Mouse (Mus musculus) hindbrain, postnatal 0 days (tissue): ENCODE results near the gene Sbp. TPM values are rescaled to one million over a fixed set of nuclear protein-coding genes. Genes with fewer than 3 reads are reported as not detected.
"Not testable (repeated sequence)": the region's sequence is repeated elsewhere in the genome, so short reads cannot be mapped to it uniquely, and the experiment has no call there.

ENCODE experiments used
- ATAC-seq: fragments of 200-750 bp; cut with Nextera tagmentation; 2 replicates; pipeline ENCODE4 v1.8.0; 2017; ENCODE audit warnings: mild to moderate bottlenecking, moderate TSS enrichment, moderate library complexity
- DNase-seq: peaks from one replicate; pipeline ENCODE4 v3.0.0-alpha.2; 2015; ENCODE audit warnings: low spot score
- H3K27ac ChIP-seq: fragments of 300-500 bp; sonication (generic); 2 replicates; pipeline ENCODE4 v1.5.1; 2014; ENCODE audit warnings: mild to moderate bottlenecking
- H3K27me3 ChIP-seq: fragments of 300-500 bp; sonication (generic); 2 replicates; pipeline ENCODE4 v1.6.1; 2014; ENCODE audit warnings: low read length, mixed read lengths; ENCODE audit not compliant: insufficient read depth
- H3K36me3 ChIP-seq: fragments of 300-500 bp; sonication (generic); 2 replicates; pipeline ENCODE4 v1.6.1; 2014; ENCODE audit warnings: low read length, mixed read lengths; ENCODE audit not compliant: insufficient read depth
- H3K4me1 ChIP-seq: fragments of 300-500 bp; sonication (generic); 2 replicates; pipeline ENCODE4 v1.6.1; 2014; ENCODE audit warnings: antibody characterized with exemption, low read length, mixed read lengths; ENCODE audit not compliant: insufficient read depth
- H3K4me2 ChIP-seq: fragments of 300-500 bp; sonication (generic); 2 replicates; pipeline ENCODE4 v1.6.1; 2014; ENCODE audit warnings: low read depth, mild to moderate bottlenecking, low read length, moderate library complexity, mixed read lengths
- H3K4me3 ChIP-seq: fragments of 300-500 bp; sonication (generic); 2 replicates; pipeline ENCODE4 v1.5.1; 2014; ENCODE audit warnings: low read length
- H3K9ac ChIP-seq: fragments of 300-500 bp; sonication (generic); replicated peaks from 2 replicates; pipeline ENCODE4 v1.6.1; 2014; ENCODE audit warnings: mild to moderate bottlenecking, low read length, moderate library complexity, mixed read lengths
- H3K9me3 ChIP-seq: fragments of 300-500 bp; sonication (generic); 2 replicates; pipeline ENCODE4 v1.6.1; 2016; ENCODE audit warnings: low read length, mixed read lengths
- CTCF ChIP-seq: IDR thresholded peaks from 2 replicates; pipeline ENCODE4 v1.5.1; 2016; ENCODE audit warnings: antibody characterized with exemption, control low read depth, low read depth
- WGBS: fragments of 180-500 bp; shearing (Covaris S2); extraction: QIAGEN DNeasy Blood & Tissue Kit; methylation state at CpG from one replicate; pipeline ENCODE4 v1.1.7; 2014; 5-methylcytosine and 5-hydroxymethylcytosine counted together
- polyA plus RNA-seq: library from polyadenylated mRNA; unstranded; fragments of >200 nt; fragmentation: Nextera tagmentation; extraction: Ambion mirVana; gene quantifications from 2 replicates; pipeline ENCODE4 v1.2.1, GENCODE M21; 2015
- total RNA-seq: library from RNA; depleted of rRNA; stranded (reverse); fragments of >200 nt; gene quantifications from 2 replicates; pipeline ENCODE4 v1.2.3, GENCODE M21; 2014; rRNA removed

Gene Sbp
- not detected in 2 replicates for total RNA-seq
- not detected in 2 replicates for polyA plus RNA-seq

DNA sequence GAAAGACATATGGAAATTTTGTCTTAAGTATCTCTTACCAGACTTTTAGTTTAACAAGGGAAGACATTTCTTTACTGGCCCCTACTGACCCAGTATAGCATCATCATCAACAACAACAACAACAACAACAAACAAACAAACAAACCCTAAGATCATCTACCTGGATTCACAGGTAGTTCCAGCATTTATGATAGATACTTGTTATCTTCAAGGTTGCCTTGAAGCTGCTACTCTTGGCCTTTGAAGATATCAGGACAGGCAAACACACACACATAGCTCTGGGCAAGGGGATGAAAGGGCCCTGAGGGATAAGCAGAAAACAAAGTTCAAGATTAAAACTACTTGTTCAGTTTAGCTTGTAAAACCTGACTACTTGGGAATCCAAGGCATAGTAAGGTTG, at the start of gene Sbp:
Gene Sbp, plus strand, starts transcription at position 301 of the 400 bp plus-strand sequence.
- Histone ChIP-seq H3K36me3 (no peaks in the 10 kb centered on the region), H3K9me3 (no peaks in the 10 kb centered on the region), H3K9ac (no peak within 1 kb of the TSS), H3K4me3 (no peak within 1 kb of the TSS), H3K27ac (no peak within 1 kb of the TSS), H3K27me3 (no peaks in the 10 kb centered on the region), H3K4me1 (no peaks in the 10 kb centered on the region), H3K4me2 (no peak within 1 kb of the TSS)
- TF ChIP-seq CTCF, result no peak
- DNase-seq (no peak), ATAC-seq (no peak)

DNA sequence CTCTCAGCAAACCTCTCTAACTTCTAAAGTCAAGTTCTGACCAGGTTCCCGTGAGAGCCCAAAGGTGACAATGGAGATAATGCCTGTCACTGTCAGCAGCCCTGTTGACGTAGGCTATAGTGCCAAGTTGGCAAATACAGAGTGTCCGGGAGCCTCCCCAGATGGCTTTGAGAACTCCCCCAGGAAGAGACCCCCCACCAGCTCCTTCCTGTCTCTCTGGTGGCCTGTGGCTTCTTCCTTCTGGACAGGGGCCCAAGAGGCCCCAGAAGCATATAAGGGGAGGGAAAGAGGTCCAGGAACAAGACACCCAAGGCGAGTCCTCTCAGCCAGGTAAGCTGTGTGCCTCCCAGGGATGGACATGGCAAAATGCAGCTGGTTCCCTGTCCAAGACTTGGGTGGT, 24.3 kb upstream of the Sbp start, which contains the start of gene Dcpp3:
Gene Dcpp3, plus strand, starts transcription at position 301 of the 400 bp plus-strand sequence.
- not testable (repeated sequence) for DNase-seq, H3K36me3 ChIP-seq, H3K4me3 ChIP-seq, H3K4me1 ChIP-seq, ATAC-seq, H3K4me2 ChIP-seq, H3K9ac ChIP-seq, H3K9me3 ChIP-seq, H3K27ac ChIP-seq, H3K27me3 ChIP-seq
- 77% methylated on average over 4 of the region's 4 CpGs for WGBS

DNA sequence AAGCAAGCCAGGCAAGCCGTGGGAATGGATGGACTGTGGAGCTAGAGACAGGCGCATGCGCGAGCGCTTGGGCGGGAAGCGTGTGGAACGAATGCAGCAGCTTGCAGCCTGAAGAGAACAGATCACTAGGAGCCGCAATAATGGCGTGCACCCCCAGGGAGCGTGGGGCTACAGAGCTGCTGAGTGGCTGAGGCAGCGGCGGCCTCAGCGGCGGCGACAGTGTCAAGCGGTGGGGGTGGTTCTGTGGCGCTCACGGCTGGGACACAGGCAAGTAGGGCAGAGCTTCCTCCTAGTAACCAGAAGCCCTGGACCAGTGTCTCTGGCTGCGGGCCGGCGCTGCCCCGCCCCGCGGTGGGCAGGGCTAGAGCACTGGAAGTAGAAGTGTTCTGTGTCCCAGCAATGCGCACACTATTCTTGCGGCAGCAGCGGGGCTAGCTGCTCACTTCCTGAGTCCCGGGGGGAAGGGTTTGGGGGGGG, 16.9 kb upstream of the Sbp start:
- ATAC-seq (peak; percentile 98), DNase-seq (peak; percentile 94)
- WGBS, result under 1% methylated on average over 29 of the region's 29 CpGs
- Histone ChIP-seq H3K9ac (peak overlapping the region; percentile 50), H3K4me2 (peak overlapping the region; percentile 74), H3K27ac (peak overlapping the region; percentile 94), H3K27me3 (no peaks in the 10 kb centered on the region), H3K4me1 (no peaks in the 10 kb centered on the region), H3K9me3 (no peaks in the 10 kb centered on the region), H3K4me3 (peak overlapping the region; percentile 54), H3K36me3 (no peaks in the 10 kb centered on the region)
- peak; percentile 53 for TF ChIP-seq CTCF

DNA sequence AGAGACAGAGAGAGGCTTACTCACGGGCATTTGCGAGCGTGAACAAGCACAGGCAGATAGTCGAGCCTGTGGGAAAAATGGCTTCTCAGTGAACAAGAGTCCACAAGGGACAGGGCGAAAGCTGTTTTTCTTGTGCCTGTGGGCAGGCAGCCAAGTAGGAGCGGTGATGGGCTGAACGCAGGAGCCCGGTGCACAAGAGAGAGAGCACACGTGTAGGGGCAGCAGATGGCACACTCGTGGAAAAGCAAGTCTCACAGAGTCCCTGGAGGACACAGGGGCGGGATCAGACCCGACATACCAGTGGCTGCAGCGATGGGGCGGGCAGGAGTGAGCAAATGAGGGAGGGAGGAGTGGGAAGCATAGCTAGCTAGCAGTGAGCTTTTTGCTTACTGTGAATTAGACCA, 16.4 kb upstream of the Sbp start:
- Histone ChIP-seq H3K4me2 (peak overlapping the region; percentile 74), H3K4me3 (peak overlapping the region; percentile 54), H3K27me3 (no peaks in the 10 kb centered on the region), H3K9ac (peak overlapping the region; percentile 50), H3K9me3 (no peaks in the 10 kb centered on the region), H3K36me3 (no peaks in the 10 kb centered on the region), H3K27ac (peak overlapping the region; percentile 94), H3K4me1 (no peaks in the 10 kb centered on the region)
- under 1% methylated on average over 14 of the region's 14 CpGs for WGBS
- ATAC-seq, result peak; percentile 89
- peak; percentile 19 for TF ChIP-seq CTCF
- peak; percentile 91 for DNase-seq

DNA sequence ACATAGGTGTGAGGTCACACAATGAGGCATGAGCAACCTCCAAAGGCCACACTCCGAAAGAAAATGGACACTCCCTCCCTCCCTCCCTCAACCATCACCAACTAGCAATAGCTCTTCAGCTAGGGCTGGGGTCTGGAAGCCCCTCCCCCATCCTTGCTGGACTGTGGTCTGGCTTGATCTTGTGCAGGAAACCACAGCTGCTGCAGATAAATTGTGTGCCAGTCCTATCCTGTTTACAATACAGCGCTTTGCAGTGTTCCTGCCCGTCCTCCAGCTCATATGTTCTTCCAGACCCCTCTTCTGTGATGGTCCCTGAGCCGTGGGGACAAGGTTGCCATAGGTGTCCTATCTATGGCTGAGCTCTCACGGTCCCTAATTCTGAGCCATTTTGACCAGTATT, 10.3 kb upstream of the Sbp start:
- Histone ChIP-seq H3K36me3 (no peaks in the 10 kb centered on the region), H3K27ac (no peak overlapping the region), H3K4me2 (no peak overlapping the region), H3K9ac (no peak overlapping the region), H3K27me3 (no peaks in the 10 kb centered on the region), H3K4me3 (no peak overlapping the region), H3K4me1 (no peaks in the 10 kb centered on the region), H3K9me3 (no peaks in the 10 kb centered on the region)
- DNase-seq, result no peak
- WGBS, result 88% methylated on average over 5 of the region's 5 CpGs
- no peak for TF ChIP-seq CTCF
- ATAC-seq, result no peak

DNA sequence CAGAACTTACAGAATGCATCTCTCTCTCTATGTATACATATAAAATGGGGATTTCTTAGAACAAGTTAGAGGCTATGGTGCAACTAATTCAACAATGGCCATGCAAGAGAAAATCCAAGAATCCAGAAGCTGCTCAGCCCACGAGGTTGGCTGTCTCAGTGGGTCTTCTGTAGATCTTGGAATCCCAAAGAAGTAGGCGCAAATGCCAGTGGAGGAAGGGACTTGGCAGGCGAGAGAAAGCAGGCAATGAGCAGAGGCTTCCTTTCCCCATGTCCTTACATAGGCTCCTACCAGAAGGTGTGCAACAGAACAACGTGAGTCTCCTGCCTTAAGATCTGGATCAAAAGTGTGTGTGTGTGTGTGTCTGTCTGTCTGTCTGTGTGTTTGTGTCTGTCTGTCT, 6.0 kb downstream of the Sbp start:
- not testable (repeated sequence) for H3K9ac ChIP-seq, H3K9me3 ChIP-seq, H3K36me3 ChIP-seq, H3K4me2 ChIP-seq, H3K27me3 ChIP-seq, ATAC-seq, H3K4me3 ChIP-seq, DNase-seq, H3K4me1 ChIP-seq, H3K27ac ChIP-seq
- 84% methylated on average over 4 of the region's 4 CpGs for WGBS

DNA sequence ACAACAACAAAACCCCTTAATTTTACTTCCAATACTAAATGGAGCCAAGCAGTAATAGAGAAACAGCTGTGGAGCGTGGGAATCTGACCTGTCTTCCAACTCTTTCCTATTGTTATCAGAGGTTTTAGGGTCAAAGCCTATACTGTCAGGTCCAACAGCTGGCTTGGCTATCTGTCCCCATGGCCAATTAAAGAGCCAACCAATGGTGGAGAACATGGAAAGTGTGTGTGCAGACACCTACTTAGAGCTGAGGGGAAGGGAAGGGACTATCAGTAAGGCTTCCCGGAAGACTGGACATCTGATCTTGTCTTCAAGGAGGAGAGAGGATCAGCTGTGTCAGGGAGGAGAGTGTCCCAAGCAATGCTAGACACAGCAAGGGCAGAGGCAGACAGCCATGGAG, 7.6 kb downstream of the Sbp start:
- ATAC-seq, result no peak

DNA sequence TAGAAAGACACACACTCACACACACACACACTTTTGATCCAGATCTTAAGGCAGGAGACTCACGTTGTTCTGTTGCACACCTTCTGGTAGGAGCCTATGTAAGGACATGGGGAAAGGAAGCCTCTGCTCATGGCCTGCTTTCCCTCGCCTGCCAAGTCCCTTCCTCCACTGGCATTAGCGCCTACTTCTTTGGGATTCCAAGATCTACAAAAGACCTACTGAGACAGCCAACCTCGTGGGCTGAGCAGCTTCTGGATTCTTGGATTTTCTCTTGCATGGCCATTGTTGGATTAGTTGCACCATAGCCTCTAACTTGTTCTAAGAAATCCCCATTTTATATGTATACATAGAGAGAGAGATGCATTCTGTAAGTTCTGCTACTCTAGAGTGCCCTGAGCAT, 9.4 kb downstream of the Sbp start:
- not testable (repeated sequence) for H3K9ac ChIP-seq, H3K4me2 ChIP-seq, H3K36me3 ChIP-seq, DNase-seq, H3K27ac ChIP-seq, ATAC-seq, H3K27me3 ChIP-seq, H3K9me3 ChIP-seq, H3K4me1 ChIP-seq, H3K4me3 ChIP-seq
- 77% methylated on average over 4 of the region's 4 CpGs for WGBS

More for the DNA sequence above, 7.6 kb downstream of the Sbp start:
- Histone ChIP-seq H3K4me1 (no peaks in the 10 kb centered on the region), H3K9ac (no peak overlapping the region), H3K4me2 (no peak overlapping the region), H3K9me3 (no peaks in the 10 kb centered on the region), H3K4me3 (no peak overlapping the region), H3K27ac (no peak overlapping the region), H3K36me3 (no peaks in the 10 kb centered on the region), H3K27me3 (no peaks in the 10 kb centered on the region)
- WGBS, result 94% methylated on average over 2 of the region's 2 CpGs
- no peak for TF ChIP-seq CTCF
- DNase-seq, result no peak
